Mouse (Mus musculus) heart, embryonic 12.5 days (tissue): ENCODE results near the gene Rgs16. TPM values are rescaled to one million over a fixed set of nuclear protein-coding genes. Genes with fewer than 3 reads are reported as not detected.

Source experiments
- ATAC-seq: fragments of 200-750 bp; cut with Nextera tagmentation; 2 replicates; pipeline ENCODE4 v1.8.0; 2017; ENCODE audit warnings: moderate TSS enrichment, moderate library complexity; ENCODE audit not compliant: insufficient number of reproducible peaks, low FRiP score
- H3K27ac ChIP-seq: fragments of 300-500 bp; sonication (generic); 2 replicates; pipeline ENCODE4 v1.5.1; 2016; ENCODE audit warnings: mild to moderate bottlenecking, moderate library complexity; ENCODE audit not compliant: poor library complexity, severe bottlenecking
- H3K27me3 ChIP-seq: fragments of 300-500 bp; sonication (generic); replicated peaks from 2 replicates; pipeline ENCODE4 v1.6.1; 2016; ENCODE audit warnings: mild to moderate bottlenecking, moderate library complexity
- H3K36me3 ChIP-seq: fragments of 300-500 bp; sonication (generic); 2 replicates; pipeline ENCODE4 v1.6.1; 2016; ENCODE audit warnings: mild to moderate bottlenecking, moderate library complexity
- H3K4me1 ChIP-seq: fragments of 300-500 bp; sonication (generic); replicated peaks from 2 replicates; pipeline ENCODE4 v1.6.1; 2016; ENCODE audit warnings: mild to moderate bottlenecking
- H3K4me2 ChIP-seq: fragments of 300-500 bp; sonication (generic); 2 replicates; pipeline ENCODE4 v1.6.1; 2016; ENCODE audit warnings: mild to moderate bottlenecking, moderate library complexity
- H3K4me3 ChIP-seq: fragments of 300-500 bp; sonication (generic); 2 replicates; pipeline ENCODE4 v1.5.1; 2016; ENCODE audit warnings: mild to moderate bottlenecking
- H3K9ac ChIP-seq: fragments of 300-500 bp; sonication (generic); 2 replicates; pipeline ENCODE4 v1.6.1; 2016; ENCODE audit warnings: mild to moderate bottlenecking, moderate library complexity
- H3K9me3 ChIP-seq: fragments of 300-500 bp; sonication (generic); replicated peaks from 2 replicates; pipeline ENCODE4 v1.6.1; 2016; ENCODE audit warnings: mild to moderate bottlenecking, moderate library complexity
- WGBS: fragments of 180-500 bp; shearing (Covaris S2); methylation state at CpG from one replicate; pipeline ENCODE4 v1.1.7; 2016; 5-methylcytosine and 5-hydroxymethylcytosine counted together
- polyA plus RNA-seq: library from polyadenylated mRNA; unstranded; fragments of >200 nt; fragmentation: Nextera tagmentation; extraction: Ambion mirVana; gene quantifications from 2 replicates; pipeline ENCODE4 v1.2.1, GENCODE M21; 2016

Gene Rgs16
- polyA plus RNA-seq, 1 experiment from 2014 or later, result 4.7 TPM

- Histone ChIP-seq H3K4me3 (no peak overlapping the region), H3K27me3 (no peaks in the 10 kb centered on the region), H3K9me3 (no peaks in the 10 kb centered on the region), H3K4me2 (no peak overlapping the region), H3K4me1 (no peaks in the 10 kb centered on the region), H3K36me3 (no peaks in the 10 kb centered on the region), H3K9ac (no peak overlapping the region), H3K27ac (no peak overlapping the region)
- no peak for ATAC-seq
- 88% methylated on average over 7 of the region's 7 CpGs for WGBS
These were observed 36.1 kb downstream of the Rgs16 start for GRCm38 (mm10) chr1:153776257-153776656.

- Histone ChIP-seq H3K9ac (no peak overlapping the region), H3K4me2 (no peak overlapping the region), H3K27ac (no peak overlapping the region), H3K4me3 (no peak overlapping the region), H3K4me1 (no peaks in the 10 kb centered on the region), H3K36me3 (no peaks in the 10 kb centered on the region), H3K27me3 (no peaks in the 10 kb centered on the region), H3K9me3 (no peaks in the 10 kb centered on the region)
- WGBS, result 77% methylated on average over 10 of the region's 10 CpGs
- no peak for ATAC-seq
These were observed 38.1 kb downstream of the Rgs16 start for GRCm38 (mm10) chr1:153778205-153778604.

GRCm38 (mm10) chr1:153783339-153783738 lies 43.2 kb downstream of the Rgs16 start:
- H3K36me3 ChIP-seq, result no peaks in the 10 kb centered on the region
- H3K9me3 ChIP-seq, result no peaks in the 10 kb centered on the region
- no peak overlapping the region for H3K4me2 ChIP-seq
- no peaks in the 10 kb centered on the region for H3K27me3 ChIP-seq
- H3K9ac ChIP-seq, result no peak overlapping the region
- 50% methylated on average over 1 of the region's 1 CpGs for WGBS
- no peak for ATAC-seq
- no peak overlapping the region for H3K27ac ChIP-seq
- no peak overlapping the region for H3K4me3 ChIP-seq
- H3K4me1 ChIP-seq, result no peaks in the 10 kb centered on the region

GRCm38 (mm10) chr1:153785608-153786007 lies 45.5 kb downstream of the Rgs16 start:
- no peak overlapping the region for H3K9ac ChIP-seq
- H3K27ac ChIP-seq, result no peak overlapping the region
- H3K4me1 ChIP-seq, result no peaks in the 10 kb centered on the region
- no peaks in the 10 kb centered on the region for H3K36me3 ChIP-seq
- no peak overlapping the region for H3K4me2 ChIP-seq
- H3K4me3 ChIP-seq, result no peak overlapping the region
- H3K9me3 ChIP-seq, result no peaks in the 10 kb centered on the region
- H3K27me3 ChIP-seq, result no peaks in the 10 kb centered on the region
- WGBS, result 50% methylated on average over 4 of the region's 4 CpGs
- no peak for ATAC-seq

GRCm38 (mm10) chr1:153790708-153791107 lies 50.6 kb downstream of the Rgs16 start:
- H3K9me3 ChIP-seq, result 0 out of 2 replicates have a peak, but pooled peaks cover 3% of the 10 kb centered on the region
- ATAC-seq, result no peak
- H3K27me3 ChIP-seq, result peaks cover 8% of the 10 kb centered on the region; the same call in 1 of the 2 replicates
- H3K36me3 ChIP-seq, result no peaks in the 10 kb centered on the region
- H3K4me3 ChIP-seq, result no peak overlapping the region
- H3K4me1 ChIP-seq, result no peaks in the 10 kb centered on the region
- WGBS, result 57% methylated on average over 2 of the region's 2 CpGs
- no peak overlapping the region for H3K4me2 ChIP-seq
- no peak overlapping the region for H3K9ac ChIP-seq
- H3K27ac ChIP-seq, result no peak overlapping the region

- WGBS, result 81% methylated on average over 3 of the region's 3 CpGs
- H3K36me3 ChIP-seq, result no peaks in the 10 kb centered on the region
- ATAC-seq, result no peak
These were observed 54.1 kb downstream of the Rgs16 start for GRCm38 (mm10) chr1:153794241-153794640.

More at GRCm38 (mm10) chr1:153794241-153794640, 54.1 kb downstream of the Rgs16 start:
- no peak overlapping the region for H3K4me2 ChIP-seq
- no peaks in the 10 kb centered on the region for H3K4me1 ChIP-seq
- H3K27ac ChIP-seq, result no peak overlapping the region
- no peak overlapping the region for H3K4me3 ChIP-seq
- no peak overlapping the region for H3K9ac ChIP-seq
- H3K27me3 ChIP-seq, result peaks cover 8% of the 10 kb centered on the region; the same call in 1 of the 2 replicates
- 0 out of 2 replicates have a peak, but pooled peaks cover 3% of the 10 kb centered on the region for H3K9me3 ChIP-seq

Other genes with a start within 250 kb of the Rgs16 start
- gene Npl, start 190.3 kb upstream of the Rgs16 start, polyA plus RNA-seq, result 6.6 and 7.4 TPM in 2 replicates
- gene Rgs8, start 87.3 kb upstream of the Rgs16 start, polyA plus RNA-seq, result 0.90 and 1.1 TPM in 2 replicates
- gene Rnasel, start 9.1 kb downstream of the Rgs16 start, polyA plus RNA-seq, result 11.8 and 12.8 TPM in 2 replicates
- gene Rgsl1, start 103.8 kb downstream of the Rgs16 start, polyA plus RNA-seq, result not detected in 2 replicates
- gene Teddm1b, start 134.0 kb downstream of the Rgs16 start, polyA plus RNA-seq, result 0.13 TPM in 1 of 2 replicates, not detected in the other
- gene Teddm1a, start 151.4 kb downstream of the Rgs16 start, polyA plus RNA-seq, result not detected in 2 replicates
- 55.2 and 58.4 TPM in 2 replicates for gene Glul, start 159.6 kb downstream of the Rgs16 start, polyA plus RNA-seq
- 0.15 and 0.31 TPM in 2 replicates for gene Teddm2, start 159.9 kb downstream of the Rgs16 start, polyA plus RNA-seq